Mouse (Mus musculus): ENCODE measurements around the gene Tmprss9. TPM values are rescaled to one million over a fixed set of nuclear protein-coding genes. Genes with fewer than 3 reads are reported as not detected.

Gene Tmprss9
- total RNA-seq, 2 experiments from 2014 or later = not detected

DNA sequence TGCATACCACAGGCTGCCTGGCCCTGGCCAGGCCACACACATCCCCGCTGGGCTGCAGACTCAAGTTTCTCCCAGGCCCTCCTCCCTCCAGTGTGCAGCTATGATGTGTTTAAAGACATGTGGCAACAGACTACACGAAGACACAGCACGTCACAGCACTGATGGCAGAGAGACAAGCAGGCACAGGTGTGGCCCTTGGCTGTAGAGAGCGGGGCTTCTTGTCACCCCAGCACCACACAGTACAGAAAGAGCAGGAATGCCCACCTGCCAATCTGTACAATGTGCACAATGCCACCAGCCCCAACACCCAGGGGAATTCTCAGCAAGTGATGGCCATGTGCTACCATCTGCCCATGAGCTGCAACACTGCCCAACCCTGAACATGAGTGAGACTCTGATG lies 39.7 kb downstream of the Tmprss9 start:
- no peak for DNase-seq
- intact Hi-C loops (cut with DNase I) = no loop called here

DNA sequence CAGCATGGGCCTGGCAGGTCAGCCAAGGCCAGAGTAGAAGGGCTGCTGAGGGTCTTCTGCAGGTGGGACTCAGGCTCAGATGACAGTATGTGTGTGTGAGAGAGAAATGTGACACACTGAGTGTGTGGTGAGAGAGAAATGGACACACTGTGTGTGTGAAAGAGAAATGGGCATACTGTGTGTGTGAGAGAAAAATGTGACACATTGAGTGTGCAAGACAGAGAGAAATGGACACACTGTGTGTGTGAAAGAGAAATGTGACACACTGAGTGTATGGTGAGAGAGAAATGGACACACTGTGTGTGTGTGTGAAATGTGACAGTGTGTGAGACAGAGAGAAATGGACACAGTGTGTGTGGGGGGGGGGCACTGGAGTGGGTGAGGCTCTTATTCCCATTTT lies 40.2 kb downstream of the Tmprss9 start:
- no peak for DNase-seq
- intact Hi-C loops (cut with DNase I) = no loop called here

DNA sequence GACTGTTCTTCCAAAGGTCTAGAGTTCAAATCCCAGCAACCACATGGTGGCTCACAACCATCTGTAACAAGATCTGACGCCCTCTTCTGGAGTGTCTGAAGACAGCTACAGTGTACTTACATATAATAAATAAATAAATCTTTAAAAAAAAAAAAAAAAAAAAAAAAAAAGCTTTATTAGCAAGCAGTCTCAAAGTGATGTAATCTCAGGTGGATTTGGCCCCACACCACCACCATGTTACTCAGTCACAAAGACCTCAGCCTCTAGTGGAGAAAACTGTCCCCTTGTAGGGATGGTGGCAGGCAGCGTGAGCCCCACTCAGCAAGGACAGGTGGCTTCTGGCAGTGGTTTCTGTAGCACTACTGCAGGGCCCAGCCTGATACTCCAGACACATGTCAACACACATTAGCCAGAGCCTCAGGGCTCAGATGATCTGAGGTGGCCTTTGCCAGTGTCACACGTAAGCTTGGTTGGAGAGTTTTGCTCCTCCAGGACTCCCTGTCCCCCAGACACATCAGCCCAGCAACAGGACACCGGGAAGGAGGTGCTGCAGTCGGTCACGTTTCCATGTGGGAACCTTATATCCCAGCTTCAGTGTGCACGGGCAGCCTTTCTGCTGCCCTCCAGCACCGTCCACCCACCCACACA lies 41.8 kb downstream of the Tmprss9 start:
- intact Hi-C loops (cut with DNase I) = no loop called here
- no peak for DNase-seq

DNA sequence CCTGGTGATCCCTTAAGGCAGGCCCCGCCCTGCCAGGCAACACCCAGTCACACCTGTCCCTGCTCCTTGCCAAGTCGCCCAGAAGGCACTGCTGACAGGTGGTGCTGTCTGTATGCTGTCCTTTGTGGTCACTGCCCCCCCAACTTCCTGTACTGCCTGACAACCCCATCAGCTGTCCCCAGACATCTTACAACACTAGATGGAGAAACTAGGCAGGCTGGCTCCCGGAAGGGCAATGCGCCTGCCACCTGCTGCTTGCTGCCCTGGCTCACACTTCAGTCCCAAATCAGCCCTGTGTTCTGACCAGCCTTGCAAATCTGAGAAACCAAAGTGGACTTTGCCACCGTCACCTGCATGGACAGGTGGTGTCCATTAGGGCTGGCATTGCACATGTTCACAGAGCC lies 42.6 kb downstream of the Tmprss9 start:
- intact Hi-C loops (cut with DNase I) = no loop called here
- no peak for DNase-seq

DNA sequence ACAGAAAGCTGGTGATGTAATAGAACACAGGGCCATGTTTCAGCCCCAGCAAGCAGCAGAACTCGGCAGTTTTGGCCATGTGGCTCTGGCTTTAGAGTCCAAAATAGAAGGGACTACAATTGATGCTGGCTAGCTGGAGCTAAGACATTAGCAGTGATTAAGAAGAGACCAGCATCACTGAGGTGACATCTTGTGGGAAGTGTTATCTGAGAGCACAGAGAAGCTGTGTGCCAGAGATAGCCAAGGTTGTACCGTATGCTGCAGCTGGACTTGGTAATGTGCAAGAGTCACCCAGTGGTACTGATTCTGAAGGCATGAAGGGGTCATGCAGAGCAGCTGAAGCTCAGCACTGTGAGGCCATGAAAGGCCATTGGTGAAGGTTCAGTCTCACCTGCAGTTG lies 43.6 kb downstream of the Tmprss9 start:
- no peak for DNase-seq
- intact Hi-C loops (cut with DNase I) = no loop called here

DNA sequence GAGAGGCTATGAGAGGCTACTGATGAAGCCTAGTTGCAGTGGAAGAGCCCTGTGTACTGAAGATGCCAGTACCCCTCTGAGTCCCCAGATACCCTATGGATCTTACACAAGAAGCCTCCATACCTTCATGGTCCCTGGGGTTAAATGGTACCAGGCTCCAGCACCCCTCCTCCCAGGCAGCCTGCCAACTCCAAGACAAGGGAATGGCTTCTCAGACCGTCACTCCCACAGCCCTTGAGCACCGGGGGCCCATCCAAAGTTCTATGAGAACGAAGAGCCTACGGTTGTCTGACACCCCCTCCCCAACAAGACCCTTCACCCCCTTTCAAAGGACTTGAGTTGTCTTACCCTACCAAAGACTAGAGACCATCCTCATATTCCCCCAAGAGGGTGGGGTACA lies 44.1 kb downstream of the Tmprss9 start:
- no peak for DNase-seq
- intact Hi-C loops (cut with DNase I) = no loop called here

DNA sequence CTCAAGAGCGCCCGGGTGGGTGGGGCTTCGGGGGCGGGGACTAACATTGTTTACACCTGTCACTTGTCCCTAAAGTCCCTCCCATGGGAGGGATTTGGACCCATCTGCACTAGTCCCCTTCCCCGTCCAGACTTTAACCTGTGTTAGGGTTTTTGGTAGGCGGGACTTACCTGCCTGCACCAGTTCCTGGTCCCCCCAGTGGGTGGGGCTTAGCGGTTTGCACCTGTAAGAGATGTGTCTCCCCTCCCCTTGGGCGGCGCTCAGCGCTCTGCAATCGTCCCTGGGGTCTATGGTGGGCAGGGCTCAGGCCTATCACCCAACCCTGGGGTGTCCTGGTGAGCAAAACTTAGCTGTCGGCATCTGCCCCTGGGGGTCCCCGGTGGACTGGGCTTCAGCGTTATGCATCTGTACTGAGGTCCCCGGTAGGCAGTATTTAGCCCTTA lies 45.7 kb downstream of the Tmprss9 start:
- no peak for DNase-seq
- intact Hi-C loops (cut with DNase I) = no loop called here

DNA sequence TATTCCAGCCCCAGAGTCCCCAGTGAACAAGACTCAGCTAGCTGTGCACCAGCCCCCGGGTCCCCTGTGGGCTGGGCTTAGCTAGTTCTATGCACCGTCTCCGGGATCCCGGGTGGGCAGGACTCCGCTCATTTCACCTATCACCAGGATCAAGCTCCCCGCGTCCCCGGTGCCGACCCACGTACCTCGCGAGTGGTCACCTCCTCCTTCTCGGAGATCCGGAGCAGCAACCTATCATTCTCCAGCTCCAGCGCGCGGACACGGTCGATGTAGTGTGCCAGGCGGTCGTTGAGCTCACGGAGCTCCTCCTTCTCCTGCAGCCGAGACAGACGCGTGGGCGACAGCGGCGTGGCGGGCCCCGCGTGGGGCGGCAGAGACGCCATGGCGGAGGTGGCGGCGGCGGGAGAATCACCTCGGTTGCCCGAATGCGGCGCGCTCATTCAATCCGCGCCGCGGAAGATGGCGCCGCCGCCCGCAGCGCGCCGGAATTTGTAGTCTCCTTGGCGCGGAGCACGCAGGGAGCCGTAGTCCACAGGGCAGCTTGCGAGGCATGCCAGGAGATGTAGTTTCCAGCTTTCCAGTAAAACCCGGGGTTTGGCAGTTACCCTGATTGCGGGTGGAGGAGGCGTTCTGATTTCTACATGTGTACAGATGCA lies 46.3 kb downstream of the Tmprss9 start, which contains the start of gene Lmnb2:
TSS of gene Lmnb2 (minus strand) at position 467 of the 656 bp plus-strand sequence.
- DNase-seq = no peak
- intact Hi-C loops (cut with DNase I) = no loop called here

DNA sequence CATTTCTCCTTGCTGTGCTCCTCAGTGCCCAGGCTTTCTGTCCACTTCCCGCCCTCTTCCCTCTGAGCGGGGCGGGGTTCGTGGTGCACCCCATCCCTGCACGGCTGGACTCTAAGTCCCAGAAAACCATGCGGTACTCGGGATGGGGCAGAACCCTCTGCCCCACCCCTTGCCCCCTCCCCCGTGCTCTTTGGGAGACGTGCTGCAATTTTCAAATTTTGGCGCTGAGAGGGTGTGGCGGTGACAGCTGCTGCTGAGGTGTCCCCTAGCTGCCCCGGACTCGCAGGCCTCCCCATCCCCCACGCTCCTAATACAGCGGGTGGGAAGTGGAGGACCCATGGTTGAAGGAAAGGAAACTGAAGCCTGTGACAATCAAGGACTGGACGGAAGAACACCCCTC lies 50.3 kb downstream of the Tmprss9 start:
- intact Hi-C loops (cut with DNase I) = no loop called here
- no peak for DNase-seq

DNA sequence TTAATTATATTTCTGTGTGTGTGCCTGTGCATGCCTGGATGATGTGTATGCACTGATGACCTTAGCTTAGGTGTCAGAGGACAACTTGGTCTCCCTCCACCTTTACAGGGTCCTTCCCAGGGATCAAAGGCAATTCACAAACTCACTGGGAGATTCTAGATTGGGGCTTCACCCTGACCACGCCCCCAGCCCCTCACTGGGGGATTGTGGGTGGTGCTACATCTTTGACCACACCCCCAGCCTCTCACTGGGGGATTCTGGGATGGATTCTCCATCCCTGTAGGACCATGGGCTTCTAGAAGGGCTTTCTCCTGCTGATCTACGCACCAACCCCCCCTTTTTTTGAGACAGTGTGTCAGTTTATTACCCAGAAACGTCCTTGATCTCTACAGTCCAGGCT lies 53.8 kb downstream of the Tmprss9 start:
- intact Hi-C loops (cut with DNase I) = loop anchor here (5.0 kb wide), 1 partner anchor 162 kb away; no protein-coding TSS in a partner anchor
- DNase-seq = no peak

DNA sequence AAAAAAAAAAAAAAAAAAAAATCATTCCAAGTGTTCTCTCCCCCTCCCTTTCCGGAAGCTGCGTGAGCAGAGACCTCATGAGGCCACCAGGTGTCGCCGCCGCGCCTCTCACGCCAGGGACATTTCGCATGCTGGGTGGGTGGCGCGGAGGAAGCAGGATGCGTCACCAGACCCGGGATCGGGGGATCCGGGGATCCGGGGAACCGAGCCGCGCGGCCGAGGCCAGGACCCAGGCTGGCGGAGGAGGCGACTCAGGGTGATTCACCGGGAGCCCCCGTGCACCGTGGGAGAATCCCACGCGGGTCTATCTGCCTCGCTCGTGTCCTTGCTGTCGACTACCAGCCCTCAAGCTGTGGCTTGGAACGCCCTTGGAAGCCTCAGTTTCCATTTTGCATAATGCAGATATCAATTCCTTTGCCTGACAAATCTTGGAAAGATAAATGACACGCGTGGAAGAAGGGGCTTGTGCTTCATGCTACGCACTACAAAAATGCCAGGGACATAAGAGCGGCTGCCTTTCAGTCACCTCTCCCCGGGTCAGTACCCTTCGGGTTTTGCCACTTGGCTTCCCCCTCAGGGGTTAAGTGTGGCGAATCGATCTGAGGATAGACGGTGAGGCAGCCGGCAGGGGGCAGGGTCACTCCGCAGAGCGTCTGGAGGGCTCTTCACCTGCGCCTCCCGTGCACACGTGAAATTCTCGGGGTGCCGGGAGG lies 57.1 kb downstream of the Tmprss9 start:
- intact Hi-C loops (cut with DNase I) = loop anchor here (1.0 to 5.0 kb wide), 3 partner anchors 27 to 159 kb away; no protein-coding TSS in a partner anchor
- DNase-seq = peak; percentile 88 to 91

DNA sequence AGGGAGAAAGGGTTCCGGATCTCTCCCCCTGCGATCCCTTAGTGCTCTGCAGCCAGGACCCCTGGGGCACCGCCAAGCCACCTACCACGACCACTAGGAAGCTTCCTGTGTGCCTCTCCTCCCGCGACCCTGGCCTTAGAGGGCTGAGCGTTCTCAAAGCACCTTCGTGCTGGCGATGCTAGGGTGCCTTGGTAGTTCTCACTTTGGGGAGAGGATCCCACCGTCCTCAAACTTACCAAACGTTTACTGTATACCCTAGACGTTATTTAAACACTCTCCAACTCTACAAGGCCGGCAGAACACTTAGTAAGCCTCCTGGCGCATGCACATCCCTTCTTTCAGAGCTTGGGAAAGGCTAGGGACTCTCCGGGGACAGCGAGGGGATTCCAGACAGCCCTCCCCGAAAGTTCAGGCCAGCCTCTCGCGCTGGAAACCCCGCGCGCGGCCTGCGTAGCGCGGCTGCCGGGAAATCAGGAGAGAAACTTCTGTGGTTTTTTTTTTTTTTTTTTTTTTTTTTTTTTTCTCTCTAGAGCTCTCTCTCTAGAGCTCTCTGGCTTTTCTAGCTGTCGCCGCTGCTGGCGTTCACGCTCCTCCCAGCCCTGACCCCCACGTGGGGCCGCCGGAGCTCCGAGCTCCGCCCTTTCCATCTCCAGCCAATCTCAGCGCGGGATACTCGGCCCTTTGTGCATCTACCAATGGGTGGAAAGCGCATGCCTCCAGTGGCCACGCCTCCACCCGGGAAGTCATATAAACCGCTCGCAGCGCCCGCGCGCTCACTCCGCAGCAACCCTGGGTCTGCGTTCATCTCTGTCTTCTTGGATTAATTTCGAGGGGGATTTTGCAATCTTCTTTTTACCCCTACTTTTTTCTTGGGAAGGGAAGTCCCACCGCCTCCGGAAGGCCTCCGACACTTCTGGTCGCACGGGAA lies 57.9 kb downstream of the Tmprss9 start, which contains the start of gene Gadd45b:
TSS of gene Gadd45b (plus strand) at position 775 of the 928 bp plus-strand sequence.
- intact Hi-C loops (cut with DNase I) = loop anchor here (1.0 to 5.0 kb wide), 3 partner anchors 26 to 158 kb away; no protein-coding TSS in a partner anchor
- DNase-seq = peak; percentile 97 to 98

DNA sequence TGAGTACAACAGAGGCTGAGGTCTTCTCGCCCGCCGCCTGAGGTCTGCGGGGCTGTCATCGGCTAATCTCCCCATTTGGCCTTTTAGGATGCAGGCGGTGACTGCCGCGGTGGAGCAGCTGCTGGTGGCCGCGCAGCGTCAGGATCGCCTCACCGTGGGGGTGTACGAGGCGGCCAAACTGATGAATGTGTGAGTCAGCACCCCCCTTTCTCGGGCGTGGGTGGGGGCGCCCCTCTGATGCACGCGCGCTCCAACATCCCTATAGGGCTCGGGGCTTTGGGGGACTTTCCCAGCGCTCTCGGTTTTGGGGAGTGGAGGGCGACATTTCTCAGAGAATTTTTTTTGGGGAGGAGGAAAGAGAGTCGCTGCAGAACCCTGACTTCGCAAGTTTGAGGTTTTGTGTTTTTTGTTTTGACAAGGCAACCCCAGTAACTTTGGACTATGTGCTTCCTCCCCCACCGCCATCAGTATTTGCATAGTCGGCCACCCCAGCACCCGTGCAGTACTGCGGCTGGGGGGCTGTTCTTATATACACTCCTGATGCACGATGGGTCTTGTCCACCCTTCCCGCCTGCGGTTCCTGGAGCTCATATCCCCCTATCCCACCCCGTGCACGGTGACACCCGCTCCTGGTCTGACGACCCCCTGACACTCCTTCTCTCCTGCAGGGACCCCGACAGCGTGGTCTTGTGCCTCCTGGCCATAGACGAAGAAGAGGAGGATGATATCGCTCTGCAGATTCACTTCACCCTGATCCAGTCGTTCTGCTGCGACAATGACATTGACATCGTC lies 58.9 kb downstream of the Tmprss9 start:
- DNase-seq = no peak
- intact Hi-C loops (cut with DNase I) = no loop called here

DNA sequence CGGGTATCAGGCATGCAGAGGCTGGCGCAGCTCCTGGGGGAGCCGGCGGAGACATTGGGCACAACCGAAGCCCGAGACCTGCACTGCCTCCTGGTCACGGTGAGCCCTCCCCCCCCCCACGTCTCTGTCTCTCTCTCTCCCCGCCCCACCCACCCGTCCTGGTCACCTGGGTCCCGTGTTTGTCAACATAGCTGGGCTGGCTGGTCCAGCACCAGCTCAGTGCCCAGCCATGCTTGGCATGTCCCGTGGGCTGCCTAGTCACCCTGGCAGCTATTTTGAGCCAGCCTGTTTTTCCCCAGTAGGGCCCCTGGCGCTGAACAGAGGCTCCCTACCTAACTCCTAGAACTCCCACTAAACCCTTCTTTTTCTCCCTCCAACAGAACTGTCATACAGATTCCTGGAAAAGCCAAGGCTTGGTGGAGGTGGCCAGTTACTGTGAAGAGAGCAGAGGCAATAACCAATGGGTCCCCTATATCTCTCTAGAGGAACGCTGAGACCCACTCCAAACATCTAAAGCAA lies 59.6 kb downstream of the Tmprss9 start:
- DNase-seq = no peak
- intact Hi-C loops (cut with DNase I) = no loop called here

DNA sequence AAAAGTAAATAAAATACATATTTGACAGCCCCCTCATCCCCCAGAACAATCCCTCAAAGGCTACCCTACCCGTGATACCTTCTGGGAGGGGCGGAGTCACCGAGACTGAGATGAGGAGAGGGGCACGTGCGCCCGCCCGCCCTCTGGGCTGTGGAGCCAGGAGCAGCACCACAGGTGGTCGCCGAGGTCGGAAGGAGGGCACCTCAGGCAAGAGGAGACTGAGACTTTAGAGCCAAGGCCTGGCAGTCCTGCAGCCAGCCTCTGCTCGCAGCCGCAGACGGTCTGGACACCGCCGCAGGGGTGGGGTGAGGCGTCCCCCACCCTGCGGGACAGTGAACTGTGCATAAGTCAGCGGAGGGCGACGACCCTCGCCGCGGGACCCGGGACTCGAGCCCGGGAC lies 60.0 kb downstream of the Tmprss9 start:
- DNase-seq = no peak
- intact Hi-C loops (cut with DNase I) = no loop called here

DNA sequence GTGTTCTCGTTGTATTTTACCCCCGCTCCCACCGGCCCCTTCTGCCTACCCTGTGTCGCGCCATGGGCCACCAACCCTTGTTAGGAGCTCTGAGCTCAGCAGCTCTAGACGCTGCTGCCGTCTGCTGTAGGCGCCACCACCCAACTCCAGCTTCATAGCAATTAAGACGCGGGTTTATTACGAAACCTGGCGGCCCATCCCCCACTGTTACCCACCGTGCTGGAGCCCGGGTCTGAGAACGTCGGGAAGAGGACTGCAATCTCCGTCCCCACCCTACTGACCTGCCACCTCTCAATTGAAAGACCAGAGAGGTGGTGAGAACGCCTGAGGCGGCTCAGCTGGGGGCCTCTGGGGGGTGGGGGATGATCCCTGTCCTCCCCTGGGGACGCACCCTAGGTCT lies 60.6 kb downstream of the Tmprss9 start:
- intact Hi-C loops (cut with DNase I) = no loop called here

DNA sequence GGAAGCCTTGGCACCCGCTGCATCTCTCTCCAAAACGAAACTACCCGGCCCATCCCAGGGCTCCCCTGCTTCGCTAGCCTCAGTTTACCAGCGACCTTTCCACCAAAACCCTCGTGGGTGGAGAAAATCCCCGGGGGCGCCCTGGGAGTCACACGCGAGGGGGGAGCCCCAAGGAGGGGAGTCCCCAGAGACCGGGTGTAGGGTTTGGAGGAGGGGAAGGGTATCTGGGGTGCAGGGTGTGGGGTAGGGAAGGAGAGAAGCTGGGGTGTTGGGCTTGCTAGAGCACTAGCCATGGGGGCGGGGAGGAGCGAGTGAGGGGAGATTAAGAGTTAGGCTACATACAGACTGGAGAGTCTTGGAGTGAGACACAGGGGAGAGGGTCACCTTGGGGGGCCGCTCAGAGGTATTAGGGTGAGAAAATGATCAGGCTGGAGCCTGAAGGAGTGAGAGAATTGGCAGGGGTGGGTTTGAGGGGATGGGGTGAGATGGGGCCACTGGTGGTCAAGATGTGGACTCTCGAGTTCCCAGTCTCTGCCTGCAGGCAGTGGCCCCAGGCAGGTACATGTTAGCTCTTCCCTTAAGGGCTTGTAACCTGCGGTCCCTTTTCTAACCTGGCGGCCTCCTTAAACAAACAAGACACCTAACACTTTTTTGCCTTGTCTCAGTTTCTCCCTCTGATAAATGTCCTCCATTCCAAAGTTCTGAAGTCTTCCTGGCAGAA lies 61.2 kb downstream of the Tmprss9 start:
- no peak for DNase-seq
- intact Hi-C loops (cut with DNase I) = no loop called here

More for the DNA sequence above, 60.6 kb downstream of the Tmprss9 start:
- DNase-seq = no peak

DNA sequence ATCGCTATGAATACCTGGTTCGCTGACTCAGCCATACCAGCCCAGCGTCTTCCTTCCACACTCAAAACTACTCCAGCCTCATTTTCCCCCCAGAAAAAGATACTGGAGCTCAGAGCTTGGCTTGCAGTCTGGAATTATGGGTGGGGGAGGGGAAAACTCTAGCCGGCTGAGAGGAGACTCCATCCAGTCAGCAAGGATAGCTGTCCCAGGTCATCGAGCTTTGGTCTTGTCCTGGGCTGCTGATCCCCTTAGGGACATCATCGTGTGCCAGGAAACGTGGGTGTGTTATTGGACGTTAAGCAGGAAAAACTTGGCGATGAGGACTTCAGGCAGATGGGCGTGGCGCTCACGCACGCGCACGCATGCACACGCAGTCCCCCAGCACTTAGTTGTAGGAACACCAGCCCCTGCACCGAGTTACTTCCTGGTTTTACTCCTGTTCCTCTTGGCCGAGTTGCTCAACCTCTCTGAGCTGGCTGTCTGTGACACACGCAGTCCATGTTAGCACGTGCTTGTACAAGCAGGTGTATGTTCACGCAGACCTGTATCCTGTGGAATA lies 61.9 kb downstream of the Tmprss9 start:
- no peak for DNase-seq
- intact Hi-C loops (cut with DNase I) = no loop called here
